Mouse (Mus musculus) heart, postnatal 25 days (tissue): ENCODE results near the gene Txnrd1. TPM values are rescaled to one million over a fixed set of nuclear protein-coding genes. Genes with fewer than 3 reads are reported as not detected.

ENCODE experiments used
- DNase-seq: peaks from one replicate; pipeline ENCODE4 v3.0.0; 2022; ENCODE audit warnings: low spot score
- intact Hi-C: fragments of 180-260 bp; cut with DNase I; formaldehyde crosslinking; loops from one replicate; pipeline ENCODE4 v1.15.1; 2025
- total RNA-seq, 2 experiments: library from RNA; stranded (reverse); gene quantifications; 2 replicates each; pipeline ENCODE4 v1.2.3; 2021

Txnrd1 gene
- total RNA-seq, 2 experiments from 2014 or later: 44.1 to 50.2 TPM

DNA sequence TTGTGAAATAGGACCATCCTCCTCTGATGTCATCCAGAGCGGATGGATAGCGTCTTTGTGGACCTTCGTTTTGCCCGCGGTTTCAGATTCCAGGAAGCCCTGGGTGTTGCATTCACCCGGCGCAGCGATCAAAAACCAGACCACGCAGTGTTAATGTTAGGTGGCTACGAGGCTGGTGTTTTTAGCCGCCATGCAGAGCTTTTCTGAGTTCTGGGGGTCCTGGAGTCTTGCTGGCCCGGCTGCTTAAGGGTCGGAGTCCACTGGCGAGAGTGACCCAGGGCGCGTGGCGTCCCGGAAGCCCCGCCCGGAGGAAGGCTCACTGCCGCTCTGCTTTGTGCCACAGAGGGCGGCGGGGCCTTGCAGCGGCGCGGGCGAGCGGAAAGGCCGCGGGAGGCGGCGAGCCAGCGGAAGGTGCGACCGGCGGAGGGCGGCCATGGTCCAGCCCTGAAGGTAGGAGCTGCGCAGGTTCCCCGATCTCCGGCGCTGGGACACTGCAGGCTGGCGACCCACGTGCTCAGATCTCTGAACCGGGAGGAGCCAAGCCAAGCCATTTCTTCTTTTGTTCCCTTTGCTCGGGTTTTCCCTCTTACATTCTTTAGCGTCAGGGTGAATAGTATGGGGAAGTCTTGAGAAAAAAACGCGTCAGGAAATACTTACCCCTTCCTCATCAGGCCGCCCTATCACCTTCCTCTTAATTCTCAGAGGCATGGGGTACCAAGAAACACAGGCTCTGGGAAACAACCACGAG, 26.6 kb downstream of the Txnrd1 start:
- DNase-seq: peak; percentile 54
- intact Hi-C loops: no loop called here

- intact Hi-C loops: no loop called here
- no peak for DNase-seq
Observed at GRCm38 (mm10) chr10:82860929-82861315, 27.2 kb downstream of the Txnrd1 start.

- no peak for DNase-seq
- intact Hi-C loops: no loop called here
Observed at GRCm38 (mm10) chr10:82863106-82863680, 29.4 kb downstream of the Txnrd1 start.

DNA sequence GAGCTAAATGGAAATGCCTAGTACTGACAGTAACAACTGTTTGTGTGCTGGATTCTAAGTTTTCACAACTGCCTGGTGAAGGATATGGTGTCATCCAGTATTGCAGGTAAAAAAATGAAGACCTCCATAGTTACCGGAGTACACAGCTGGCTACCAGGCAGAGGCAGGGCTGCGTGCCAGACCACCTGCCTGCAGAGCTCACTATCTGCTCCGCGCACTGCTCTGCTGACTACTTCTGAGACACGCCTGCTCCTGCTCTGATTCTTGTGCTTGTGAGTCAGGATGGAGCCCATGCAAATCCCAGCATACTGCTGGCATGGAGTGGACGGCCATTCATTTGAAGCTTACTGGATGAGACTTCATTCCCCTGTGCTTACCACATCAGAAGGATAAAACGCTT, 30.1 kb downstream of the Txnrd1 start:
- DNase-seq: no peak
- intact Hi-C loops: no loop called here

DNA sequence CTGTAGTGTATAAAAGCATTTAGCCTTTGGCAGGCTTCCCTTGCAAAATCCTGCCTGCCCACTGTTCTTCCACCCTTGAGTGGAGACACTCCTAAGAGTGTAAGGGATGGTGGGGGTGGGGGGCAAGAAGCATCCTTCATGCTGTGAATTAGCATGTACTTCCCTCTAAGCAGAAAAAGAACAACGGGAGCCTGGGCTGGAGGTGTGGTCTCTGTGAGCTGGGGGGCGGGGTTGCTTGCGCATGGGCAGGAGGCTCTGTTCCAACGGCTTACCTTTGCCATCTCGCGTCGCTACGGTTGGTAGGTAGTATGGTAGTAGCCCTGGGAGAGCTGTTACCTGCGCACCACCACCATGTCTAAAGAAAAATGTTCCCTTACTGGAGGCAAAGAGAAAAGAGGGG, 32.6 kb downstream of the Txnrd1 start, which contains the start of gene Eid3:
TSS of gene Eid3 (plus strand) at position 271 of the 400 bp plus-strand sequence.
- DNase-seq: no peak
- intact Hi-C loops: no loop called here

- intact Hi-C loops: no loop called here
- no peak for DNase-seq
Observed at GRCm38 (mm10) chr10:82866832-82867231, 33.1 kb downstream of the Txnrd1 start.

DNA sequence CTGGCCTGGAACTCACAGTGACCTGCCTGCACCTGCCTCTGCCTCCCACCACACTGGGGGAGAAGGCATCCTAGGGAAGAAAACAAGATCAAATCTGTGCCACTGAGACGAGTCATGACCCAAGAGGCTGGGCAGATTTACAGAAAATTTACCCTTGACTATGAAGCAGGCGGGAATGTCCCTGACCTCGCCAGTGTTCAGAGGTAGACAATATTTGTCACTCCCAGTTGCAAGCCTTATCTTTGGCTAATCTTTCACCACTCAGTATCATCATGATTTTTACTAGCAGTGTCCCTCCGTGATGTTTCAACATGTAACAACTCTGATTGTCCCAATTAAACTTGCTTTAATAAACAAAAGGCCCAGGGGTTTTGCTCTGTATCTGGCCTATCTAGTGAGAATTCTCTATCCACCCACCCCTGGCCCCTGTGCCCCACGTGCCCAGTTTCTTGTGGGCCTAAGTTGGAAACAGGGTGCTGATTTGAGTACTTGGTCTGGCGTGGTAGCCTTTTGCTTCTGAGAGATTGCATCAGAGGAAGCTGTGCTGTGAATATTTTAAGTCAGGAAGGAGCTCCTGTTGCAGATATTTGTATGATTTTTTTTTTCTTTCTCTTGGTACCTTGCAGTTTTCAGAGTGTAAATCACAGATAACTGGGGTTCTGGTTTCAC, 34.8 kb downstream of the Txnrd1 start:
- DNase-seq: no peak
- intact Hi-C loops: no loop called here

GRCm38 (mm10) chr10:82875446-82875845, 41.7 kb downstream of the Txnrd1 start:
- no peak for DNase-seq
- intact Hi-C loops: loop anchor here (5.0 kb wide), 1 partner anchor 43 kb away; the partner anchor contains the start of gene Txnrd1

- intact Hi-C loops: loop anchor here (5.0 kb wide), 1 partner anchor 44 kb away; the partner anchor contains the start of gene Txnrd1
- DNase-seq: no peak
Observed at GRCm38 (mm10) chr10:82876076-82876796, 42.5 kb downstream of the Txnrd1 start.

GRCm38 (mm10) chr10:82887354-82887753, 53.6 kb downstream of the Txnrd1 start:
- intact Hi-C loops: no loop called here
- no peak for DNase-seq

DNA sequence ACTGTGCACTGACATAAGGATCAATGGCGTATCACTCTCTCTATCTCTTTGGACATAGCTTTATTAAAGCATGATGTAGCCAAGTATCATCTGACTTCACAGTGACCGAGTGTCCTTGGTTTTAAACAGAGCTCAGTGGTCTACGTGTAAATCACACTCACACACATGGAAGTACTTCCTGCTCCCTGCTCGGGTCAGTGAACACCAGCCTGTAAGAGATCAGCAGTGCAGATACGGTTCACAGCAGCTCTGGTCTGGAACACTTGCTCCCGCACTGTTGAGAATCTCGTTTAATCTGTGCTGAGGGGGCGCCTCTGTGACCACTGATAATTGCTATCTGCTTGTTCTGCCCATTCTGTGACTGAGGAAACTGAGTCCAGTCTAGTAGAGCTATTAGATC, 54.8 kb downstream of the Txnrd1 start:
- intact Hi-C loops: no loop called here
- DNase-seq: no peak

- DNase-seq: peak; percentile 42
- intact Hi-C loops: no loop called here
Observed at GRCm38 (mm10) chr10:82889447-82889973, 55.8 kb downstream of the Txnrd1 start.

DNA sequence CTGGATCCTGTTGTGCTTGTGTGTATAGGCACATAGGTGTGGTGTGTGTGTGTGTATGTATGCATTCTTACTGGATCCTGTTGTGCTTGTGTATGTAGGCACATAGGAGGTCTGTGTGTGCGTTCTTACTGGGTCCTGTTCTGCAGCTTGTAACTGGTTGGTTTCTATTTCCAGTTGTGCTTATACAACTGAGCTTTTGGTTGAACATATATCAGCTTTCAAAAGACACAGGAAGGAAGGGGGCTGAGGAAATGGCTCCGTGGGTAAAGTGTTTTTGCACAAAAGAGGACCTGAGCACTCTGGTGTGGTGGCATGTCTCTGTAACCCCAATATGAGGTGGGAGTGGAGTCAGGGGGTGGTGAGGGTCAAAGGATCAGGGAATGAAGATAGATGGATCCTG, 57.2 kb downstream of the Txnrd1 start:
- no peak for DNase-seq
- intact Hi-C loops: no loop called here

DNA sequence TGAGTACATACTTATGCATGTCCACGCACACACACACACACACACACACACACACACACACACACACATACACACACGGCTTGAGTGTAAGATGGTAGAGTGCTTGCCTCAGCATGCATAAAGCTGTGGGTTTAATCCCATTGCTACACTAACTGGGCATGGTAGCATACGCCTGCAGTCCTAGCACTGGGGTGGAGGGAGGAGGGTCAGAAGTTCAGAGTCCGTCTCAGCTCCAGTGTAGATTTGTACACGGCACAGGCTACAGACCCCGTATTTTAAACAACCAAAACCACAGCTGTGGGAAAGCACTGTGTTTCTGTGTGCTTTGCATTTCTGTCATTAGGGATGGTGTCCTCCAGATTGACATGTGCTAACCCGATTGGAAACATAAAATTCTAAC, 57.7 kb downstream of the Txnrd1 start:
- DNase-seq: no peak
- intact Hi-C loops: no loop called here

GRCm38 (mm10) chr10:82892442-82893055, 58.8 kb downstream of the Txnrd1 start:
- DNase-seq: no peak
- intact Hi-C loops: no loop called here

GRCm38 (mm10) chr10:82893872-82894650, 60.3 kb downstream of the Txnrd1 start:
- no peak for DNase-seq
- intact Hi-C loops: no loop called here

DNA sequence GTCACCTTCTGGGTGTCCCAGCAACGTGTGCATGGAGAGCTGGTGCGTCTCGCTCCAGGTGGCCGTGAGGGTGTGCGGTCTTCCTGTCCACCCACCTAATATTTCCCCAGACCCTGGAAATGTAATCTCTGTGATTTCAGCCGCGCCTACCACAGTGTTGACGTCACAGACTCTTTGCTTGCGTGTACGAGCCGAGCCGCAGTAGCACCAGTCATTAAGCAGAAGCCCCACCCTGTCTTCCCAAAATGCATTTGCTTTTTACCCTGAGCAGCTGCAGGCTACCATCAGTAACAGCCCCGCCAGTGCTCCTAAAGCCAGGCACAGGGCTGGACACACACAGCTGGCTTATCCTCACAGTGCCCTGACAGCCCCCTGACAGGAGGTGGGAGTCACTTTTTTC, 64.2 kb downstream of the Txnrd1 start:
- no peak for DNase-seq
- intact Hi-C loops: no loop called here

- intact Hi-C loops: no loop called here
- DNase-seq: no peak
Observed at GRCm38 (mm10) chr10:82898893-82899292, 65.1 kb downstream of the Txnrd1 start.
